Mouse (Mus musculus) left cerebral cortex, adult 18-20 months (tissue): ENCODE measurements at regions not wholly inside any gene's neighbourhood (a gene's known extent, or its start where the extent isn't known, plus 50 kb on each side); places are given as distances from the start of the nearest gene placed in this dataset.

Source experiments
- DNase-seq, 2 experiments: peaks; one replicate each; pipeline ENCODE4 v3.0.0; 2021 to 2022; ENCODE audit warnings: low spot score in 2 of 2, mixed read lengths in 1 of 2

GRCm38 (mm10) chr14:72853104-72853503 is 143.3 kb upstream of the Fndc3a start:
- no peak for DNase-seq

GRCm38 (mm10) chr14:72850884-72851283 is 141.1 kb upstream of the Fndc3a start:
- no peak for DNase-seq

GRCm38 (mm10) chr14:72848271-72848955 is 138.6 kb upstream of the Fndc3a start:
- no peak for DNase-seq

GRCm38 (mm10) chr14:72847466-72847865 is 137.7 kb upstream of the Fndc3a start:
- DNase-seq = no peak

- DNase-seq = no peak
Observed at GRCm38 (mm10) chr14:72845621-72846440, 136.0 kb upstream of the Fndc3a start.

- no peak for DNase-seq
Observed at GRCm38 (mm10) chr14:72844753-72845369, 135.1 kb upstream of the Fndc3a start.

GRCm38 (mm10) chr14:72841753-72842152 is 131.9 kb upstream of the Fndc3a start:
- no peak for DNase-seq

GRCm38 (mm10) chr14:72835158-72835557 is 125.4 kb upstream of the Fndc3a start:
- DNase-seq = no peak

- DNase-seq = no peak
Observed at GRCm38 (mm10) chr14:72829261-72829660, 119.5 kb upstream of the Fndc3a start.

GRCm38 (mm10) chr14:72825549-72825948 is 115.7 kb upstream of the Fndc3a start:
- DNase-seq = no peak

GRCm38 (mm10) chr14:72822231-72822615 is 112.4 kb upstream of the Fndc3a start:
- no peak for DNase-seq

- no peak for DNase-seq
Observed at GRCm38 (mm10) chr14:72821517-72822230, 111.9 kb upstream of the Fndc3a start.

GRCm38 (mm10) chr14:72819037-72819436 is 109.2 kb upstream of the Fndc3a start:
- no peak for DNase-seq

GRCm38 (mm10) chr14:72817764-72818163 is 108.0 kb upstream of the Fndc3a start:
- peak in 1 of 2 experiments; percentile 19 for DNase-seq

- peak in 1 of 2 experiments; percentile 8 for DNase-seq
Observed at GRCm38 (mm10) chr14:72816847-72817246, 107.0 kb upstream of the Fndc3a start.

GRCm38 (mm10) chr14:72809138-72809537 is 99.3 kb upstream of the Fndc3a start:
- DNase-seq = no peak

GRCm38 (mm10) chr14:72807947-72808346 is 98.1 kb upstream of the Fndc3a start:
- no peak for DNase-seq

- peak; percentile 43 to 62 for DNase-seq
Observed at GRCm38 (mm10) chr14:72807286-72807685, 97.5 kb upstream of the Fndc3a start.

GRCm38 (mm10) chr14:72806598-72806997 is 96.8 kb upstream of the Fndc3a start:
- no peak for DNase-seq

GRCm38 (mm10) chr14:72803579-72803978 is 93.8 kb upstream of the Fndc3a start:
- no peak for DNase-seq

GRCm38 (mm10) chr14:72790654-72791053 is 80.9 kb upstream of the Fndc3a start:
- DNase-seq = no peak
